Mouse (Mus musculus) cerebellum, adult (tissue): ENCODE results near the gene Izumo4.

Experiments
- ATAC-seq: cut with Nextera tagmentation; 2 replicates; pipeline ENCODE4 v1.9.2; 2017; ENCODE audit warnings: mild to moderate bottlenecking, moderate library complexity, mixed read lengths; ENCODE audit not compliant: insufficient number of reproducible peaks, low FRiP score, low TSS enrichment

Izumo4 gene

DNA sequence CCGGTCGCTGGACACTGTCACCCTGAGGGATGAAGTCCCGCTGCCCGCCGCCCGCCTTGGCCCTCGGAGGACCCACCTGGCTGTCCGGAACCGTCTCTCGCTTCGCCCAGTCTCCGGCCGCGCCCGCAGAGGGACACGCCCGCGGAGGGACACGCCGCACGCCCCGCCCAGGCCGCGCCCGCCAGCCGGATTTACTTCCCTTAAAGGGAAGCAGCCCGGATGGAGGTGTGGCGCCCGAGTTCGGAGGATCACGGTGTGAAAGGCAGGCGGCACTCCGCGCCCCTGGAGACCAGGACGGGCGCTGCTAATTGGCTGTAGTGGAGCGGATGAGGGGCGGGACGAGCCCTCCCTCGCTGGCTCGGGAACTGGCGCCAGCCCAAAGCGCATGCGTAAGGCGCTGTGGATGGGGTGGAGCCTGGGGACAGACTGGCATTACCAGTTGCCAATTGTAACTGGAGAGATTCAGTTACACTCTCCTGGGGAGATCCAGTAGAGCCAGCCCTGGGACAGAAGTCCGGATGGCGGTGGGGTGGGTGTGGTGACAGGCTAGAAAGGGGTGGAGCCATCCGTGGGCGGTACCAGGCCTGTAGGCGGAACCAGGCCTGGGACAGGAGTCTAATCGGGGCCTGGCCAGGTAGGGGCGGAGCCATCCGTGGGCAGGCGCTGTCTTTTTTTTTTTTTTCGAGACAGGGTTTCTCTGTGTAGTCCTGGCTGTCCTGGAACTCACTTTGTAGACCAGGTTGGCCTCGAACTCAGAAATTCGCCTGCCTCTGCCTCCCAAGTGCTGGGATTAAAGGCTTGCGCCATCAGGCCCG lies at the start of gene Izumo4, which contains the start of gene Mob3a:
TSS of gene Izumo4 (plus strand) at position 464 of the 815 bp plus-strand sequence.
TSS of gene Mob3a (minus strand) at position 257 of the 815 bp plus-strand sequence.
- peak; percentile 84 for ATAC-seq

DNA sequence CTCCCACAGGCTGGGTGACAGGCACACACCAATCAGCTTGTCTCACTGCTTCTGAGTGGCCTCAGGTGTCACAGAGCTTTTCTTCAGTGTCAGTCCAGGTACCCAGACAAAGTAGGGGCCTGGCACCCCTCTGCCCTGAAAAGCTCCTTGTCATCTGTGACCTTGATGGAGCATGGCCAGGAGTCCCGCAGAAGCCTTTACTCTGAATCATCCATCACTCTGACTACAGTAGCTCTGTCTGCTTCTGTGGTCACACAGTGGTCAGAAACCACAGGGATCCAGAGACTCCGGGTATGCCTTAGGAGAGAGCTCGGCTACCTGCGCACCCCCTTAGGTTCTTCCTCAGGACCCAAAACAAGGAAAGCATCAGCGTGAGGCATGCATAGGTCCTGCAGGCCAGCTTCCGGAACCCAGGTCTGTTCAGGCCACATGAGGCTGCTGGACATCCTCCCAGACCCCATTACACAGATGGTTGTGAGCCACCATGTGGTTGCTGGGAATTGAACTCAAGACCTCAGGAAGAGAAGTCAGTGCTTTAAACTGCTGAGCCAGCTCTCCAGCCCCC lies 48.7 kb upstream of the Izumo4 start:
- no peak for ATAC-seq

DNA sequence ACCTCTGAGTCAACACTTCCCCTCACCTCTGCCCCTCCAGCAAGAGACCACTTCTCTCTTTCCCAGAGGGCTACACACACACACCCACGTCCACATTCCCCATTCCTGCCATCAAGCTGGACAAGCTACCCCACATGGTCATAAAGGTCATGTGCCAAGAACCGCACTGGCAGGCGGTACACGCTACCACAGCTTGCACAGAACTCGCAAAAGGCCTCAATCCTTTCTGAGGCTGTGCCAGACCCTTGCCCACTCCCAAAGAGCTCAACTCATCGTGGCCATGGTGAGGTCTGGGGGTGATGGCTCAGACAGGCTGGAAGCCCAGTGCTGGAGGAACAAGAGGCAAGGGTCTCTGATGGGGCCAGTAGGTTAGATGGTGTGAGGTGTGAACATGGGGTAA lies 47.1 kb upstream of the Izumo4 start:
- no peak for ATAC-seq

DNA sequence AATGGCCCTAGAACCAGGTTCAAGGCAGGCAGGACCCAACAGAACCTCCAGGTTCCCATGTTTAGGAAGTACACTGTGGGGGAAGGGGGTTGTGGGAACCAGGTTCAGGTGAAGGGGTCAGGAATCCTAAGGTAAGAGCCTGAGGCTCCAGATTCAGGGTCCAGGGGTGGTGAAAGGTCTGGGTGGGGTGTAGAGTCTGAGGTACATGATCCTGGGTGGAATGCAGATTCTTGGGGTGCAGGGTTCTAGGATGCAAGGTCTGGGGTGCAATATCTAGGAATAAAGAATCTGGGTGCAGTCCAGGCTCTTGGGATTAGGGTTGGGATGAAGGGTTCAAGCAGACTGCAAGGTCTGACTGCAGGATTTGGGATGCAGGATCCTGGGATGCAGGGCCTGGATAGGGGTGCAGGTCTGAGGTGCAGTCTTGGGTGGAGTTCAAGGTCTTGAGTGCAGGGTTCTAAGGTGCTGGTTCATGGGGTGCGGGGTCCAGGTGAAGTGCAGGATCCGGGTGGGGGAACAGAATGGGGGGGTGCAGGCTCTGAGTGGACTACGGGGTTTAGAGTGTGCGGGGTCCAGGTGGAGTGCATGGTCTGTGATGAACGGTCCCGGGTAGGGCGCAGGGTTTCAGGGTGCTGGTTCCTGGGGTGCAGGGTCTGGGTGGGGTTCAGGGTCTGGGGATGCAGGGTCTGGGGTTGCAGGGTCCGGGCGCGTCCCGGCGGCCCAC lies 46.4 kb upstream of the Izumo4 start:
- ATAC-seq, result peak; percentile 12; the same call in 1 of the 2 replicates

DNA sequence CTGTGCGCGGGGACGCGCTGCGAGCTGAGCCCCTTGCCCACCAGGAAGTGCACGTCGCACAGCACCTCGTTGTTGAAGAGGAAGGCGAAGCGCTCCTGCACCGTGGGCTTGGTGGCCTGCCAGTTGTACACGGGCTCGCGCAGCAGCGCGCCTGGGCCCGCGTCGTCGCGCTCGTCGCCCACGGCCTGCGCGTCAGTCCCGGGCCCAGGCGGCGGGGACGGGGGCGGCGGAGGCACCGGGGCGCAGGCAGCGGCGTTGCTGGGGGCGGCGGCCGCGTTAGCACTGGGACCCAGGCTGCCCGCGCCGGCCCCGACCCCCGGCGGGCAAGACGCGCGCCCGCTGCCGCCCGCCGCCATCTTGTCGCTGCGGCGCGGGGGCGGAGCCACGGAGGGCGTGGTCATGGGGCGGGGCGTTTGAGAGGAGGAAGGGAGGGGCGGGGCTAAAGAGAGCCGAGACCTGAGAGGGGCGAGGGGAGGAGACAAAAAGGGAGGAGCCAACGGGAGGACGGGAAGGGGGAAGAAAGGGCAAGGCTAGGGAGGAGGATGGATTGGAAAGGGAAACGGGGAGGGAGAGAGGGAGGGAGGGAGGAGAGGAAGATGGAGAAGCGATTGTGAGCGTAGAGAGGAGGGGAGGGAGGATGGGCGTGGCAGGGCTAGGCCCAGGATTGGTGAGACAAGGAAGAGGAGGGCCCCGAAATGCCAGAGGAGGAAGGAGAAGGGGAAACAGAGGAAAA lies 45.7 kb upstream of the Izumo4 start:
- ATAC-seq, result peak; percentile 71

DNA sequence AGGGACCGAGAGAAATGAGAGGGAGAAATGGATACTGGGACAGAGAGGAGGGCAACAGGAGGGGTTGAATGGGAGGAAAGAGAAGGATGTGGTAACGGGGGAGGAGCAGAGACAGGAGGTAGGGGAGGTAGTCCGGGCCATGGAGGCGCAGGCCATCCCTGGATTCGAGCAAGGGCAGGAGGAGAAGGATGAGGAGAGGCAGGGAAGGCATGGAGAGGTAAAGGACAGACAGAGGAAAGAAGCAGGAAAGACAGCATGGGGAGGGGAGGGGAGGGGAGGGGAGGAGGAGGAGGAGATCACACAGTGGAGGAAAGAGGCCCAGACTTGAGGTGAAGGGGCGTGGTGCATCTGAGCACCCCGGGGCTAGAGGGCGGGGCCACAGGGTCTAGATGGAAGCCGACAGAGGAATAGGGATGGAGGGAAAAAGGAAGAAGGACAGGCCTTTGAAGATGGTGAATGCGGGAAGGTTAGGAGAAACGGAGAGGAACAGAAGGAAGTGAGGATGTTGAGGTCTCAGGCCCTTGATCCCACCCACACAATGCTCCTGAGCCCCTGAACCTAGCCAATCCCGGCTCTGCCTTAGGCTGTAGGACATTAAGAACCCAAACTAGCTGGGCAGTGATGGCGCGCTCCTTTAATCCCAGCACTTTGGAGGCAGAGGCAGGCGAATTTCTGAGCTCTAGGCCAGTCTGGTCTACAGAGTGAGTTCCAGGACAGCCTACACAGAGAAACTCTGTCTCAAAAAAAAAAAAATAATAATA lies 44.9 kb upstream of the Izumo4 start, which contains the start of gene Btbd2:
TSS of gene Btbd2 (minus strand) at position 209 of the 761 bp plus-strand sequence.
- ATAC-seq, result peak; percentile 22; the same call in 1 of the 2 replicates

DNA sequence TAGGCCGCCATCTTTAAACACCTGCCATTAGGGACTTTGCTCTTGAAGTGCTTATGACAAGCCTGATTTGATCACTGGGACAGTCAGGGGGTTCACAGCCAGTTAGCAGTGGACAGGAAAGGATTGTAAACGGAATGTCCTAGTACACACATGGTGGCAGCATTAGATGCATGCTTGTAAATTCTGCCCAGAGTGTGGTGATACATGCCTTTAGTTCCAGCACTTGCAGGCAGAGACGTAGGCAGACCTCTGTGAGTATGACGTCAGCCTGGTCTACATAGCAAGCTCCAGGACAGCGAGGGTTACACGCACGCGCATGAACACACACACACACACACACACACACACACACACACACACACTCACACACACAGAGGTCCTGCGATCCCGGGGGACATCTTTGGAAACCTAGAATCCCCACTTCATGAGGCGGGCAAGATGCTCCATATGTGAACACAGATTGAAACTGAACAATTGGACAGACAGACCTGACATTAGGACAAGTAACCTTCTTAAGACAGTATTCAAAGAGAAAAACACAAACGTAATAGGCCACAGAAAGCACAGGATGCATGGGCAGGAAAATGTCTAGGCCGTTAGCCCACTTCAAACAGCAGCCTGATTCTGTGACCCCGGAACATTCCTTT lies 43.7 kb upstream of the Izumo4 start:
- ATAC-seq, result no peak

DNA sequence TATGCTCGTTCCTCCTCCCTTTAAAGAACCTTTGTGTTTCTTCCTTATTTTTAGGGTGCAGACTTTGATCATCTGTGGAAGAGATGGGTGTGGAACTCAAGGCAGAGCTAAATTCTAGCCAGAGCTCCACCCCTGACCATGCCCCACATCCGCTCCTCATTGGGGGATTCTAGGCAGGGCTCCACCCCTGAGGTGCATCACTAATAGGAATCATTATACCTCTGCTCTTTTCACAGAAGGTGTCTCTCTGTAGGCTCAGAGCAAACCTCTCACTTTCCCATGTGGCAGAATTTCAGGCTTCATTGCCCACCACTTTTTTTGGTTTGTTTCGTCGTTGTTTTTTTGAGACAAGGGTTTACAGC lies 43.2 kb upstream of the Izumo4 start:
- no peak for ATAC-seq

DNA sequence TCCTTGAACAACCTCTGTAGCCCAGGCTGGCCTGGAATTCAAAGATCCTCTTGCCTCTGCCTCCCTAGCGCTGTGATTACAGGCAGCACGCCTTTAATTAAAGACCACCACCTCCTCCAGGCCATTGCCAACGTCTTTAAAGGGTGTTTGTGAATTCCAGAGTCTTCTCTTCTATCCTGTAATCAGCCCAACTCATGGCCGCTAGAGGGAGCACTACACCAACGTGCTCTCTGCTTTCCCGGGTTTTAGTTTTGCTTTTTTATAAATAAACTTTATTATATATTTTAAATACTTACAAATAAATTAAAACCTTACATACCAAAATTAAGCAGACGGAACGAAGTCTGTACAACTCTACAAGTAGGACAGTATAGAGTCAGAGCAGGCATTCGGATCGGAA lies 42.8 kb upstream of the Izumo4 start:
- ATAC-seq, result no peak

DNA sequence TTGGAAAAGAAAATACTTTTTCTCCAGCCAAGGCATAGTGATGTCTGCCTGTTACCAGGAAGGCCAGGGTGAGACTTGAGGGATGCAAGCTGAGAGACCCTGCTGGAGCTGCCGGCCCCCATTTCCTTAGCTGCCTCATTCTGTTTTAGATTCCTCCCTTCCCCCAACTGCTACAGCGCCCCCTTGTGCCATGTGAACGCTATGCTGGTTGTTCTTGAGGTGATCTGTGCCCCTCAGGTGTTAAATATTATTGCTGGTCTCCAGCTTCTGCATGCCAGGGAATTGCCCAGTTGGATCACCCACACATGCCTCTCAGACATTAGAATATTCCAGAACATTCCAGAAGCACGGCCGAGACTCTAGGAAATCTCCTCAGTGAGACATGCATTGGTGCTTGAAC lies 40.8 kb upstream of the Izumo4 start:
- no peak for ATAC-seq

DNA sequence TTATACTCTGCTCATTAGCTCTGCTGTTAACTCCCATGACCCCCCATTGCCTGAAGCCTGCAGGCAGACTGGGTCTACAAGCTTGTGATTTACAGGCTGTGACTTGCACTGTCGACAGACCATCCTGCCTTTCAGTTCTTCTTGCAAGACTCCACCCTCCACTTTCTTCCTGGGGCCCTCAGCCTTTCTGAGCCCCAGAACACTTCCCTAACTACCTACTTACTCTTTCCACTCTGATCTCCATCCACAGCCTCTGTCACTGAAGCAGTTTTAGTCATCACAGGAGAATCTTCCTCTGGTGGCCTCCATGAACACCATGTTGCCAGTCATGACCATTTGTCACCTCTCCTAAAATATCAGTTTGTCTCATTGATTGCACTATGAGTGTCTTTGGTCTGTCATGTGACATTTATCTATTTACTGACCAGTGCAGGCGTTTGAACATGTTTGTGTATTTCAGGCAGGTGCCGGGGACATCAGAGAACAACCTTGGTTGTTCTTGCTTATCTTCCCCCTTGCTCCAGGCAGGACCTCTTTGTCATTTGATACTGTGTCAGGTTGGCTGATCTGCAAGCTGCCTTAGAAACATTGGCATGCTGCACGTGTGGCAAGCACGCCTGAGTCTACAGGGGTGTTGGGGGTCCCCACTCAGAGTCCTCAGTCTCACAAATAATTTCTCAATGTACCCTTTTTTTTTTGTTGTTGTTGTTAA lies 38.3 kb upstream of the Izumo4 start:
- ATAC-seq, result no peak

DNA sequence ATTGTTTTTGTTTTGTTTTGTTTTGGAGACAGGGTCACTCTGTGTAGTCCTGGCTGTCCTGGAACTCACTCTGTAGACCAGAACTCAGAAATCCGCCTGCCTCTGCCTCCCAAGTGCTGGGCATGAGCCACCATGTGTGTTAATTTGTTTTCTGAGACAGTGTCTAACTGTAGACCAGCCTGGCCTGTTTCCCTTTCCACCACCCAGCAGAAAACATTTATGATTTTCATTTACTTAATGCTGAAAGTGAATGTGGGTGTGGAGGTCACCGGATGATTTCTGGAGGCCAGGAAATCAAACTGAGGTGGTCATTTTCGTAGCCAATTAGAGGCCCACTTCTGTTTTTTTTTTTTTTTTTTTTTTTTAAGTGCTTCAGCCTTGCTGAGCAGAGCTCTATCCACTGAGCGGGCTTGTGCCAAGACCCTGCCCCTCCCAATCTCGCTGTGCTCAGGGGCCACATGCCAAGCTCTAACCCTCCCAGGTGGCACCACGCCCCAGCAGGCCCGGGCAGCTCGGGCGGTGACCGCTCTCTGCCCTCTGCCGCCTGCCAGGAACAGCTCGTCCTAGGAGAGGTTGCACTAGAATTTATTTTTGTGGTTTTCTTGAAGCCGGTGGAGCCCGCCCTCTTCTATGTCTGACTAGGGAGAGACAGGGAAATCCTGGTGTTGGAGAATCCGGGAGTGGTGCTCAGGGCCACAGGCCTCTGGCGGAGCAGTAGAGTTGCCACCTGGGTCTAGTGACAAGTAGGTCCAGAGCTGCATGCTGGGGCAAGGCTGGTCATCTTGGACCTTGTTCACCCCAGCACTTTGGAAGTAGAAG lies 37.6 kb upstream of the Izumo4 start:
- no peak; the same call in 1 of the 2 replicates for ATAC-seq

DNA sequence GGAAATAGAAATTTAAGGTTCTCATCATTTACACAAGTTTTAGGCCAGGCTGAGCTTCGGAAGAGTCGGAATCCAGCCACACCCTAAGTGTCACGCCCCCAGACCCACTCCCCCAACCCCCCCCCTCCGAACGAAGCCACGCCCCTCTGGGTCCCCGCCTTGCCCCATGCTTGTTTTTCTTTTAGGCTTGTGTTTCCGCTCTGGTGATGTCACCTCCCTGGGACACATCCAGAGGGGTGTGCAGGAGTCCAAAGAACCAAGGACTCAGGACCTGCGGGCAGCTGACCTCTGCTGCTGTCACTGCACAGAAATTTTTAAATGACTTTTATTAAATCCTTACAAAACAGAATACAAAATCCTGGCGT lies 37.0 kb upstream of the Izumo4 start:
- no peak for ATAC-seq

DNA sequence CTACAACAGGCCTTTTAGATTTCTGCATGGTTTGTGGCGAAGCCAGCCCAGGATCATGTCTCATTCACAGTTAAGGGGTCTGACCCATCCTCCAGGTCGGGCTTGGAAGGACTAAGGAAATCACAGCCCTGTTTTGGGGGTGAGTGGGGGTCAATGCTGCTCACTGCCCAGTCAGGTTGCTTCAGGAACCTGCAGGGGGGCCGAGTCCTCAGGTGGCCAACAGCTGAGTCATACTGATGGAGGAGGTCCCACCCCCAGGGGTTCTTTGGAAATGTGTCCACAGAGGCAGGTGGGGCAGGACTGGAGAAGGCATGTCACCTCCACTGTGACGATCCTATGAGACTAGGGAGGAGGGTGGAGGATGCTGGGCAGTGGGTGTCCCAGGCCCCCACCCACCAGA lies 36.5 kb upstream of the Izumo4 start:
- no peak for ATAC-seq

DNA sequence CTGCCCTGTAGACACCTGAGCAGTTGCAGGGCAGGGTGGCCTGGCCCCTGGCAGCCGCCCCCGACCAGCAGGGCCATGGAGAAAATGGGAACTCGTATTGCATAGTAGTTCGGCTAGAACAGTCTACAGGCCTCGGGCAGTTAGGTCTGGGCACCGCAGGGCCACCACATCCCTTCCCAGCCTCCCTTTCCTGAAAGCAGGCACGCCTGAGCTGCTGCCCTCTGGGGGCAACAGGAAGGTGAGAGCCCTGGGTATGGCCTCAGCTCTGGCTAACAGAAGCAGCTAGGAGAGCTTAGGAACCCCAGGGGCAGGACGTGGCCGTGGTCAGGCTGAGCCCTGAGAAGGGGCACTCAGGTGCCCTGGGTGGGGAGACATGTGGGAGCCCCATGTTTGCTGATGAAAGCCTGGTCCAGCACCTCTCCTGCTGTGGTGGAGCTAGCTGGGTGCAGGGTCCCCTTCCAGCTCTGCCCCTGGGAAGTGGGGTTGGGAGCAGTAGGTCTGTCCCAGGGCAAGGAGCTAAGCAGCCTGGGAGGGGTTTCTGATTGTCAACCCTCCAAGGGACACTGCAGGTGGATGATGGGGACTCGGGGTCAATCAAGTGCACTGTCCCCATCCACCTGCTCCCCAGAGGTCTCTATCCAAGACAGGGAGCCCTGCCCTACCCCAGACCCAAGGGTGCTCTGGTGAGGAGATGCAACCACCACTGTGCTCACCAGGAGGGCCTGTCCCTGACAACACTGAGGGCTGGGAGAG lies 35.8 kb upstream of the Izumo4 start:
- ATAC-seq, result no peak

DNA sequence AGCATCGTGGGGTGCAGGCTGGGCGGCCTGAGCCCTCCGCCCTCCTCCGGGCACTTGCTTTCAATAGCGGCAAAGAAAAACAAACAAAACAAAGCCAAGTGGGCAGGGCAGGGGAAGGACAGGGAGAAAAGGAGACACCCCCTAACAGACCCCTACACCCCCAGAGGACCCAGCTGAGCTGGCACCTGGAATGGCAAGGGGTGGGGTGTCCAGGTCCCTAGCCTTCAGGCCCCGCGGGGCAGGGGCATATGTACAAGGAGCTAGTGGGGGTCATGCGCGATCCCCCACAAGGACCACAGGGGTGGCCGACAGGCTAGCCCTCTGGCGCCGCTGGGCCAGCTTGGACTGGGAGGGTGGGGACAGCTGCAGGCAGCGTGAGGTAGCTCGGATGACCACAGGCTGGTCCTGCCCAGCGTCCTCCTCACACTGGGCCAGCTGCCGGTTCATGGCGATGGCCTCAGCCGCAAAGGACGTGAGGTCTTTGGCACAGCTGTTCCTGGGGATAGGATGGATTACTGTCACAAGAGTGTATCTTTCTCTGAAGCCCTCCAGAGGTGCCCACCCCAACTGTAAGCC lies 35.1 kb upstream of the Izumo4 start:
- no peak for ATAC-seq

DNA sequence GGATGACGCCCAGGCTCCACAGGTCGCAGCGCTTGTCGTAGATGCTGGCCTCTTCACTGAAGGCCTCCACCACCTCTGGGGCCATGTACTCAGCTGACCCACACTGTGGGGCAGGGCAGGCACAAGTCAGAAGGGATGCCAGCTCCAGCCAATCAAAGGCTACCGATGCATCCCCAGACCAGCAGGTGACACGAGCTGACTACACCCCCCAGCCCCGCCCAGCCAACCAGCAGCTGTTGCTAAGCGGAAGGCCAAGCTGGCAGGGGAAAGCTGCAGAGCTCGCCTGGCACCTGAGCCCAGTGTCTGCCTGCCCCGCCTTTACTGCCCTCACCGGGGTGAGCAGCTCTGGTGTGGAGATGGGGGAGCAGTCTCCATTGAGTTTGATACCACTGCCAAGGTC lies 33.4 kb upstream of the Izumo4 start:
- ATAC-seq, result no peak
